18 mouse cellular contexts compared by ENCODE assay signal in the genomic region with DNA sequence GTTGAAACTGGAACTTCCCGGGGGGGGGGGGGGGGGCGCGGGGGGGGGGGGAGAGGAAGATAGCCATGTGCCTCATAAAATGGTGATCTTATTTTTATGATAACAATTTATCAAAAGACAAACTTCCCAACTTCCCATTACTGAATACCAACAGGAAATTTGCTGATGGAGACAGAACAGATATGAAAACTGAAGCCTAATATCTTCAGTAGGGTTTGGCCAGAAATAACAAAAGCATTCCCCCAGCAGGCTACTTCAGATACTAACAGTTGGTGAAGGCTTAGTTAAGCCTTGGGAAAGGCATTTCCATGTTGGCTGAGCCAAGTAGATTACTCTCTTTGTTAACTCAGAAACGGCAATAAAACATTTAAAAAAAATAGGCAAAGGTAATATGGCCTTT. TPM values are rescaled to one million over a fixed set of nuclear protein-coding genes. Genes with fewer than 3 reads are reported as not detected.
DNase-seq lines count a peak whose midpoint lies in the region; ATAC-seq and TF ChIP-seq lines count a peak whose summit lies in the region.
"Had no signal": no experiment of that assay in that cellular context is flagged by ENCODE, and none has a peak within 500 bp of the region (broad histone marks: within the 10 kb centered on the region; RNA-seq: fewer than 3 reads in every experiment).

No protein-coding gene starts in this region.

- no peak for ATAC-seq in heart, embryonic 11.5 days (replicated peaks; ENCODE audit: insufficient number of reproducible peaks, low FRiP score, low TSS enrichment)
- peak; percentile 49; the same call in 1 of the 2 replicates for ATAC-seq in heart, embryonic 15.5 days (replicated peaks; ENCODE audit: insufficient number of reproducible peaks, insufficient read depth, low FRiP score, low read depth)
- ATAC-seq in kidney, postnatal 0 days (replicated peaks; ENCODE audit: low FRiP score, low read depth): no peak
- ATAC-seq in kidney, embryonic 15.5 days (replicated peaks; ENCODE audit: low FRiP score): no peak
- ATAC-seq: intestine, postnatal 0 days; Patski had no signal

- H3K4me2 ChIP-seq in heart, embryonic 11.5 days: no peak overlapping the region
- no peak overlapping the region for H3K4me2 ChIP-seq in heart, embryonic 15.5 days
- no peak overlapping the region for H3K4me2 ChIP-seq in kidney, postnatal 0 days (ENCODE audit: low read length)
- H3K4me2 ChIP-seq in kidney, embryonic 15.5 days: no peak overlapping the region
- H3K4me2 ChIP-seq: embryonic facial prominence, embryonic 12.5 days; embryonic facial prominence, embryonic 15.5 days; hindbrain, embryonic 12.5 days; hindbrain, embryonic 15.5 days had no signal

- no peaks in the 10 kb centered on the region for H3K27me3 ChIP-seq in heart, embryonic 11.5 days (ENCODE audit: control insufficient read depth, insufficient read depth, low read length)
- no peaks in the 10 kb centered on the region for H3K27me3 ChIP-seq in heart, embryonic 15.5 days
- no peaks in the 10 kb centered on the region for H3K27me3 ChIP-seq in kidney, postnatal 0 days (ENCODE audit: insufficient read depth, low read length)
- no peaks in the 10 kb centered on the region for H3K27me3 ChIP-seq in kidney, embryonic 15.5 days
- H3K27me3 ChIP-seq: embryonic facial prominence, embryonic 12.5 days; embryonic facial prominence, embryonic 15.5 days; hindbrain, embryonic 12.5 days; hindbrain, embryonic 15.5 days; Patski had no signal

- H3K9me3 ChIP-seq in heart, embryonic 11.5 days (replicated peaks; ENCODE audit: control insufficient read depth, low read length): no peaks in the 10 kb centered on the region
- H3K9me3 ChIP-seq in heart, embryonic 15.5 days (replicated peaks): no peaks in the 10 kb centered on the region
- no peaks in the 10 kb centered on the region for H3K9me3 ChIP-seq in kidney, postnatal 0 days (replicated peaks; ENCODE audit: low read length)
- no peaks in the 10 kb centered on the region for H3K9me3 ChIP-seq in kidney, embryonic 15.5 days (replicated peaks)
- H3K9me3 ChIP-seq: embryonic facial prominence, embryonic 12.5 days; embryonic facial prominence, embryonic 15.5 days; hindbrain, embryonic 12.5 days; hindbrain, embryonic 15.5 days had no signal

- no peak overlapping the region for H3K9ac ChIP-seq in heart, embryonic 11.5 days (ENCODE audit: low read depth, low read length)
- no peak overlapping the region for H3K9ac ChIP-seq in heart, embryonic 15.5 days
- no peak overlapping the region for H3K9ac ChIP-seq in kidney, postnatal 0 days (ENCODE audit: low read depth, low read length)
- no peak overlapping the region for H3K9ac ChIP-seq in kidney, embryonic 15.5 days
- H3K9ac ChIP-seq: embryonic facial prominence, embryonic 12.5 days; embryonic facial prominence, embryonic 15.5 days; forebrain, postnatal 0 days; hindbrain, embryonic 12.5 days; hindbrain, embryonic 15.5 days had no signal

- WGBS in heart, embryonic 11.5 days (ENCODE audit: insufficient replicate concordance): 66% methylated on average over 1 of the region's 4 CpGs
- 33% methylated on average over 1 of the region's 4 CpGs for WGBS in heart, embryonic 15.5 days
- WGBS in kidney, postnatal 0 days: 52% methylated on average over 1 of the region's 4 CpGs
- WGBS in kidney, embryonic 15.5 days: 75% methylated on average over 1 of the region's 4 CpGs

- peak; percentile 65 for DNase-seq in heart, adult 11 months
- no peak for DNase-seq in heart, postnatal 4 days
- DNase-seq in kidney, postnatal 0 days (ENCODE audit: low spot score): peak; percentile 35
- DNase-seq: adrenal gland, adult 2 months; adrenal gland, postnatal 14 days; gastrocnemius, adult 2 months; gastrocnemius, postnatal 14 days; kidney, adult 2 months had no signal

- peaks cover 11% of the 10 kb centered on the region for H3K4me1 ChIP-seq in heart, embryonic 11.5 days (ENCODE audit: control insufficient read depth, insufficient read depth, low read length)
- peaks cover 51% of the 10 kb centered on the region for H3K4me1 ChIP-seq in heart, embryonic 15.5 days (replicated peaks)
- H3K4me1 ChIP-seq in kidney, postnatal 0 days (replicated peaks; ENCODE audit: insufficient read depth, low read length): no peaks in the 10 kb centered on the region
- H3K4me1 ChIP-seq in kidney, embryonic 15.5 days: peaks cover 24% of the 10 kb centered on the region

- no peaks in the 10 kb centered on the region for H3K36me3 ChIP-seq in heart, embryonic 11.5 days (ENCODE audit: control insufficient read depth, insufficient read depth, low read length)
- no peaks in the 10 kb centered on the region for H3K36me3 ChIP-seq in heart, embryonic 15.5 days
- no peaks in the 10 kb centered on the region for H3K36me3 ChIP-seq in kidney, postnatal 0 days (ENCODE audit: insufficient read depth, low read length)
- no peaks in the 10 kb centered on the region for H3K36me3 ChIP-seq in kidney, embryonic 15.5 days
- H3K36me3 ChIP-seq: embryonic facial prominence, embryonic 12.5 days; embryonic facial prominence, embryonic 15.5 days; hindbrain, embryonic 12.5 days; hindbrain, embryonic 15.5 days had no signal

- TF ChIP-seq CTCF in kidney, postnatal 0 days (IDR thresholded peaks at IDR 0.05; ENCODE audit: low read depth): no peak

- H3K27ac ChIP-seq in heart, embryonic 11.5 days (ENCODE audit: low read depth, low read length): no peak overlapping the region
- no peak overlapping the region for H3K27ac ChIP-seq in heart, embryonic 15.5 days
- no peak overlapping the region for H3K27ac ChIP-seq in kidney, postnatal 0 days
- H3K27ac ChIP-seq in kidney, embryonic 15.5 days: no peak overlapping the region
- H3K27ac ChIP-seq: embryonic facial prominence, embryonic 12.5 days; embryonic facial prominence, embryonic 15.5 days; gastrocnemius, adult 2 months; hindbrain, embryonic 12.5 days had no signal

- no peak overlapping the region for H3K4me3 ChIP-seq in heart, embryonic 11.5 days (ENCODE audit: low read depth, low read length)
- no peak overlapping the region for H3K4me3 ChIP-seq in heart, embryonic 15.5 days
- H3K4me3 ChIP-seq in kidney, postnatal 0 days (replicated peaks; ENCODE audit: low read depth, low read length): no peak overlapping the region
- no peak overlapping the region for H3K4me3 ChIP-seq in kidney, embryonic 15.5 days (replicated peaks)
- H3K4me3 ChIP-seq: embryonic facial prominence, embryonic 12.5 days; embryonic facial prominence, embryonic 15.5 days; gastrocnemius, adult 2 months; hindbrain, embryonic 12.5 days; hindbrain, embryonic 15.5 days had no signal

RNA-seq across cellular contexts. Expression of a gene that starts 21.6 kb away (rescaled TPM):
- 11.9 and 14.5 TPM in 2 replicates for polyA plus RNA-seq in heart, embryonic 11.5 days (2014; fragmentation: Nextera tagmentation; extraction: Ambion mirVana)
- polyA plus RNA-seq in heart, embryonic 15.5 days (2015; fragmentation: Nextera tagmentation; extraction: Ambion mirVana): 17.8 and 19.0 TPM in 2 replicates
- 10 to 100 TPM; 13.2 TPM for total RNA-seq in heart, postnatal 4 days (2021)
- 8.4 and 9.1 TPM in 2 replicates for polyA plus RNA-seq in kidney, postnatal 0 days (2015; fragmentation: Nextera tagmentation; extraction: Ambion mirVana)
- polyA plus RNA-seq in kidney, embryonic 15.5 days (2015; fragmentation: Nextera tagmentation; extraction: Ambion mirVana): 8.4 and 8.6 TPM in 2 replicates
